Mouse (Mus musculus): Measurements from ENCODE around the gene Gm5105. TPM values are rescaled to one million over a fixed set of nuclear protein-coding genes. Genes with fewer than 3 reads are reported as not detected.

Gm5105 gene
- total and polyA plus RNA-seq, 2 experiments, result not detected

DNA sequence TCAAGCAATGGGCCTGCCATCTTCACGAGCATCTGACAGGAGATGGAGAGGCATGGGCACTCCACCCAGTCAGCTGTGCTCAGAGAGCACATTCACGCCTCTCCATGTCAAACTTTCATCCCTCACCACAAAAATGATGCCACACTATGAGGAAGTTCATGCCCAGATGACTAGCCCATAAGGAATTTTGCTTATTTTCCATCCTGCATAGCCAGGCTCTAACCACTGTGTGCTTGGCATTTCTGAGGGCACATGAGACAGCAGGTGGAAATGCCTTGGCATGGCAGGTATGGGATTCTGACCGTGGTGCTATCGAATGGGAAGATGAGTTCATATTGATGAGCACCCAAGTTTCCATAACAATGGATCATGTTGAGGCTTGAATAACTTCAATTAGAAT is 36.5 kb upstream of the Gm5105 start:
- Histone ChIP-seq H3K4me1 (ENCODE audit: control insufficient read depth, insufficient read depth, low read length) (no peaks in the 10 kb centered on the region), H3K4me3 (ENCODE audit: insufficient read depth, low read depth, low read length) (no peak overlapping the region), H3K9ac (ENCODE audit: low read depth, low read length) (no peak overlapping the region), H3K79me2 (ENCODE audit: control insufficient read depth, insufficient read depth, low read length) (no peaks in the 10 kb centered on the region; the same call in 1 of the 2 replicates), H3K27me3 (ENCODE audit: control insufficient read depth, insufficient read depth, low read length) (no peaks in the 10 kb centered on the region), H3K27ac (replicated peaks; ENCODE audit: insufficient read depth, low read depth, low read length) (no peak overlapping the region), H3K36me3 (ENCODE audit: control insufficient read depth, insufficient read depth, low read length) (peaks cover 59% of the 10 kb centered on the region)
- WGBS, result 95% methylated on average over 4 of the region's 4 CpGs
- no peak for DNase-seq (ENCODE audit: extremely low read depth, low read depth, low spot score)
- TF ChIP-seq CTCF (IDR thresholded peaks at IDR 0.05; ENCODE audit: low read depth, low read length), result no peak
- TF ChIP-seq POLR2A (IDR thresholded peaks at IDR 0.05; ENCODE audit: extremely low read depth, insufficient read depth, low read length), result no peak

DNA sequence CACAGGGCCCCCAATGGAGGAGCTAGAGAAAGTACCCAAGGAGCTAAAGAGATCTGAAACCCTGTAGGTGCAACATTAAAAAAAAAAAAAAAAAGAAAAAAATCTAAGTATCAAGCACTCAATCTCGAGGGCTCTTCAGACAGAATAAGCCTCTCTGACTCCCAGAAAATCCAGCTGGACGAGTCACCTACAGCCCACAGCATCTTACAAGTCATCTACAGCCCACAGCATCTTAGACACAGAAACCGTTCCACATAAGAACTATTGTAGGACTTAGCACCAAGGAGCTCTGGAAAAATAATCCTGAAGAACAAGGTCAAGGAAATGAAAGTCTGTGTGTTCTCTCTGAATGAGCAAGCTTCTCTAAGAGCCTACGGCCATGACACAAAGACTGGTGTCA is 34.7 kb upstream of the Gm5105 start:
- no peak for DNase-seq (ENCODE audit: extremely low read depth, low read depth, low spot score)
- no peaks in the 10 kb centered on the region; the same call in 1 of the 2 replicates for H3K79me2 ChIP-seq (ENCODE audit: control insufficient read depth, insufficient read depth, low read length)
- peaks cover 61% of the 10 kb centered on the region for H3K36me3 ChIP-seq (ENCODE audit: control insufficient read depth, insufficient read depth, low read length)
- no peaks in the 10 kb centered on the region for H3K4me1 ChIP-seq (ENCODE audit: control insufficient read depth, insufficient read depth, low read length)
- 87% methylated on average over 4 of the region's 4 CpGs for WGBS
- H3K9ac ChIP-seq (ENCODE audit: low read depth, low read length), result no peak overlapping the region
- no peaks in the 10 kb centered on the region for H3K27me3 ChIP-seq (ENCODE audit: control insufficient read depth, insufficient read depth, low read length)
- no peak for TF ChIP-seq POLR2A (IDR thresholded peaks at IDR 0.05; ENCODE audit: extremely low read depth, insufficient read depth, low read length)
- TF ChIP-seq CTCF (IDR thresholded peaks at IDR 0.05; ENCODE audit: low read depth, low read length), result no peak
- no peak overlapping the region for H3K4me3 ChIP-seq (ENCODE audit: insufficient read depth, low read depth, low read length)
- H3K27ac ChIP-seq (replicated peaks; ENCODE audit: insufficient read depth, low read depth, low read length), result no peak overlapping the region

DNA sequence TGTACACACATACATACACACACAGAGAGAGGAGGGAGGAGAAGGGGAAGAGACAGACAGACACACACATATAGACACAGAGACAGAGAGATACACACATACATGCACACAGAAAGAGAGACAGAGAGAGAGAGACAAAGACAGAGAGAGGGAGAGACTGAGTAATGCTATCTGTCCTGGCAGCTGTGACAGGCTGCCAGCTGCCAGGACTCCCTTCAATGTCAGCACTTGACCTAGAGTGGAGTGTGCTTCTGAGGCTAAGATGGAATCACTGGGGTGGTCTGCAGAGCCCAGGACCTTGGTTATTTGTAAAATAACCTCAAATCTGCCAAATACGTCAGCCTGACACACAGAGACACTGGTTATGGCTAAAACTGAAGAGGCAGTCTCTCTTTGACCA is 30.5 kb upstream of the Gm5105 start:
- 97% methylated on average over 1 of the region's 1 CpGs for WGBS
- H3K36me3 ChIP-seq (ENCODE audit: control insufficient read depth, insufficient read depth, low read length), result peaks cover 64% of the 10 kb centered on the region
- TF ChIP-seq POLR2A (IDR thresholded peaks at IDR 0.05; ENCODE audit: extremely low read depth, insufficient read depth, low read length) (no peak), CTCF (IDR thresholded peaks at IDR 0.05; ENCODE audit: low read depth, low read length) (no peak)

DNA sequence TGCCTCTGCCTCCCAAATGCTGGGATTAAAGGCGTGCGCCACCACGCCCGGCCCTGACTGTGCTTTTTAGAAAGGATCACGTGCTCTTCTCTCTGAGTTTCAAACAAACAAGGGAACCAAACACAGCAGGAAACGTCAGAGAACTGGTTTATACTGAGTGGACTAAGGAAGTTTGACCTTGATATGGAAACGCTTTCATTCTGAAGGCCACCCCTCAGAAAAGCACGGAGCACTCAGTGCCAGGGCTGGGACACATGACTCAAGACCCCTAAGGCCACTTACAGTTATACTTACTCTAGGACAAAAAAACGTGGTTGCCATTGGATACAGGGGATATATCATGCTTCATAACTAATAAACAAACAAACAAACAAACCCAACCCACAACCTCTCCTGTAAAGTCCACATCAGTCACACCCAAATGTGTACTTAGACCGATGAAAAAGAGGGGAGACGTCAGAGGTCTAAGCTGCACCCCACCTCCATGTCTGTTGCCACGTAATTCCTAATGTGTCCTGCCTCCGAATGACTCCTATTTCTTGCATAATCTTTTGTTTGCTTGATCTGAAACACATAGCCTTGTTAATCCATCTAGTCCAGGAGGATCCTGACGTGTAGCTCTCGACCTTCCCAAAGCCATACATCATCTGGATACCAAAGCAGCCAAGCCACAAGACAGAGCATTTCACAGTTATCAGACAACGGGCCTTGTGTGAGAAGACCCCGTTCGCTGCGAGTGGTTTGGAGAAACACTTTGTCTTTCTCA is 29.3 kb upstream of the Gm5105 start:
- TF ChIP-seq CTCF (IDR thresholded peaks at IDR 0.05; ENCODE audit: low read depth, low read length) (no peak), POLR2A (IDR thresholded peaks at IDR 0.05; ENCODE audit: extremely low read depth, insufficient read depth, low read length) (no peak)
- no peak overlapping the region for H3K4me3 ChIP-seq (ENCODE audit: insufficient read depth, low read depth, low read length)
- 66% methylated on average over 19 of the region's 19 CpGs for WGBS
- no peaks in the 10 kb centered on the region for H3K4me1 ChIP-seq (ENCODE audit: control insufficient read depth, insufficient read depth, low read length)
- H3K9ac ChIP-seq (ENCODE audit: low read depth, low read length), result no peak overlapping the region
- H3K79me2 ChIP-seq (ENCODE audit: control insufficient read depth, insufficient read depth, low read length), result no peaks in the 10 kb centered on the region
- peak; percentile 32 for DNase-seq (ENCODE audit: extremely low read depth, low read depth, low spot score)
- no peak overlapping the region for H3K27ac ChIP-seq (replicated peaks; ENCODE audit: insufficient read depth, low read depth, low read length)
- H3K36me3 ChIP-seq (ENCODE audit: control insufficient read depth, insufficient read depth, low read length), result peaks cover 65% of the 10 kb centered on the region
- no peaks in the 10 kb centered on the region for H3K27me3 ChIP-seq (ENCODE audit: control insufficient read depth, insufficient read depth, low read length)

More for the DNA sequence above, 30.5 kb upstream of the Gm5105 start:
- H3K27ac ChIP-seq (replicated peaks; ENCODE audit: insufficient read depth, low read depth, low read length), result no peak overlapping the region
- no peak overlapping the region for H3K9ac ChIP-seq (ENCODE audit: low read depth, low read length)
- no peak for DNase-seq (ENCODE audit: extremely low read depth, low read depth, low spot score)
- no peaks in the 10 kb centered on the region; the same call in 1 of the 2 replicates for H3K79me2 ChIP-seq (ENCODE audit: control insufficient read depth, insufficient read depth, low read length)
- no peaks in the 10 kb centered on the region for H3K4me1 ChIP-seq (ENCODE audit: control insufficient read depth, insufficient read depth, low read length)
- no peak overlapping the region for H3K4me3 ChIP-seq (ENCODE audit: insufficient read depth, low read depth, low read length)
- no peaks in the 10 kb centered on the region for H3K27me3 ChIP-seq (ENCODE audit: control insufficient read depth, insufficient read depth, low read length)

DNA sequence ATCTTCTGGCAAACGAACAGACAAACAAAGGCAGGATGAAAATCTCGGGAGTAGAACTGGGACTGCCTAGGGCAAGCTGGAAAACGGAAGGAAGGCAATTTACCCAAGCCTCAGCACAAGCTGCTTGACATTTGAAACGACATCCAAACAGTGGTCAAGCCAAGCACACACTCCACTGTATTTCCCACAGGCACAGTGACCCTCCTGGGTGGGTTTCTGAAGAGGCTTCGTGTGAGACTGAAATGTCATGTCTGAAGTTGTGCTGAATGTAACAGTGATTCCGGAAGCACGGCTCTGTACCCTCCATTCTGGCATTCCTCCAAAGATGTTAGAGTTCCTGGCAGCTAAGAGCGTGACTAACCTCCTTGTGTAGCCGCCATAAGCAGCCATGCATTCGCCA is 28.5 kb upstream of the Gm5105 start:
- WGBS, result 66% methylated on average over 10 of the region's 10 CpGs

DNA sequence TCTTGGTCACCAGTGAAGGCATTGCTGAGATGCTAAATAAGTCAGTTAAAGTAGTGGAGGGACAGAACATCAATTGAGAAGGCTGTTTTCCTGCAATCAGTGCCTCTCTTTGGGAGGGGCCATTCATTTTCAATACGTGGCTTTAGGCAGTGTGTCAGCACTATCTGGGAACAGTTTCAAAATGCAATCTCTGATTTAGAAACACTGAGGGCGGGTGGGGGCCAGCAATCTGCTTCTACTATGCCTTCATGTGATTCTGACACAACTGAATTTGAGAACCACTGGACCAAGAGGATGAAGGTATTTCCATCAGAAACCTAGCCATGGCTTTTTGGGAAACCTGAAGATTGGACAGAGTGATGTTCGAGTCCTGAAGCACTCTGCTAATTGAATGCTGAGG is 28.1 kb upstream of the Gm5105 start:
- Histone ChIP-seq H3K79me2 (ENCODE audit: control insufficient read depth, insufficient read depth, low read length) (no peaks in the 10 kb centered on the region), H3K9ac (ENCODE audit: low read depth, low read length) (no peak overlapping the region), H3K27me3 (ENCODE audit: control insufficient read depth, insufficient read depth, low read length) (no peaks in the 10 kb centered on the region), H3K27ac (replicated peaks; ENCODE audit: insufficient read depth, low read depth, low read length) (no peak overlapping the region), H3K4me1 (ENCODE audit: control insufficient read depth, insufficient read depth, low read length) (no peaks in the 10 kb centered on the region), H3K4me3 (ENCODE audit: insufficient read depth, low read depth, low read length) (no peak overlapping the region), H3K36me3 (ENCODE audit: control insufficient read depth, insufficient read depth, low read length) (peaks cover 76% of the 10 kb centered on the region)
- no peak for TF ChIP-seq POLR2A (IDR thresholded peaks at IDR 0.05; ENCODE audit: extremely low read depth, insufficient read depth, low read length)
- TF ChIP-seq CTCF (IDR thresholded peaks at IDR 0.05; ENCODE audit: low read depth, low read length), result no peak
- DNase-seq (ENCODE audit: extremely low read depth, low read depth, low spot score), result no peak
- WGBS, result 61% methylated on average over 3 of the region's 3 CpGs

More for the DNA sequence above, 28.5 kb upstream of the Gm5105 start:
- H3K27ac ChIP-seq (replicated peaks; ENCODE audit: insufficient read depth, low read depth, low read length), result no peak overlapping the region
- no peaks in the 10 kb centered on the region for H3K27me3 ChIP-seq (ENCODE audit: control insufficient read depth, insufficient read depth, low read length)
- H3K36me3 ChIP-seq (ENCODE audit: control insufficient read depth, insufficient read depth, low read length), result peaks cover 72% of the 10 kb centered on the region
- no peak overlapping the region for H3K9ac ChIP-seq (ENCODE audit: low read depth, low read length)
- DNase-seq (ENCODE audit: extremely low read depth, low read depth, low spot score), result no peak
- TF ChIP-seq CTCF (IDR thresholded peaks at IDR 0.05; ENCODE audit: low read depth, low read length), result no peak
- TF ChIP-seq POLR2A (IDR thresholded peaks at IDR 0.05; ENCODE audit: extremely low read depth, insufficient read depth, low read length), result no peak
- H3K4me1 ChIP-seq (ENCODE audit: control insufficient read depth, insufficient read depth, low read length), result no peaks in the 10 kb centered on the region
- no peaks in the 10 kb centered on the region for H3K79me2 ChIP-seq (ENCODE audit: control insufficient read depth, insufficient read depth, low read length)
- no peak overlapping the region for H3K4me3 ChIP-seq (ENCODE audit: insufficient read depth, low read depth, low read length)
